Mouse (Mus musculus) subcutaneous adipose tissue, adult 2 months (tissue): ENCODE data around the gene Hbq1a. TPM values are rescaled to one million over a fixed set of nuclear protein-coding genes. Genes with fewer than 3 reads are reported as not detected.

Experiments used
- polyA plus RNA-seq: library from polyadenylated mRNA; depleted of rRNA; stranded (reverse); fragments of >200 nt; gene quantifications from 2 replicates; pipeline ENCODE4 v1.2.3, GENCODE M21; 2012; ENCODE audit warnings: low replicate concordance; rRNA removed

Hbq1a gene
- not detected in 2 replicates for polyA plus RNA-seq

GRCm38 (mm10) chr11:32299865-32300264, at the start of gene Hbq1a:
Gene Hbq1a, plus strand, starts transcription at chr11:32300069.

DNA sequence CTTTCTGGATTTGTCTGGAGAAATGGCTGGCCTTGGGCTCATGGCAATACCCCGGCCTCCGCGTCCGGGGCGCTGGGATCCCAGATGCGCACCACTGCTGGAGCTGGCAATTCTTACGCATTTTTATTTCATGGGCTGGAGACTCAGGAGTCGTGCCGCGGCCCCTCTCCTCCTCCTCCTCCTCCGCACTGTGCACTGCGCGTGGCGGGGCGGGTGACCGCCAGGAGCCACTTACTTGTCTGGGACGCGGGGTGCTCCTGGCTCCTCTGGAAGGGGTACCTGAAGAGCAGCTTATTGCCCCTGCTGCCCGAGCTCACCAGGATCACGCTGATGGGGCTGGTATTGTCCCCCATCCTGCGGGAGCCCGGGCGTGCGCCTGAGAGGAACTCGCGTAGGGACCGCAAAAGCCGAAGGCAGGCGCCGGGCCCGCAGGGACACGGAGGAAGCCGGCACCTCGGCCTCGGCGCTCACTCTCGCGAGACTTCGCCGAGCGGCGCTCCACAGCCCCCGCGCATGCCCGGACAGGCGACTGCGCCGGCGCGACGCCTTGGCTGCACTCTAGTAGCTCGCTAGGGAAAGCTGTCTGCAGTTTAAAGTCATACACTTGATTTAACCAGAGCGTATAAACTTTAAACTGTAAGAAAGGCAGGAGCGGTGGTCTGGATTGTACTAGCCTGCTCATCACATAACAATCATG, 32.5 kb upstream of the Hbq1a start, which contains the start of gene Nprl3:
Nprl3 (minus strand) TSS at position 520 of the 697 bp plus-strand sequence.

DNA sequence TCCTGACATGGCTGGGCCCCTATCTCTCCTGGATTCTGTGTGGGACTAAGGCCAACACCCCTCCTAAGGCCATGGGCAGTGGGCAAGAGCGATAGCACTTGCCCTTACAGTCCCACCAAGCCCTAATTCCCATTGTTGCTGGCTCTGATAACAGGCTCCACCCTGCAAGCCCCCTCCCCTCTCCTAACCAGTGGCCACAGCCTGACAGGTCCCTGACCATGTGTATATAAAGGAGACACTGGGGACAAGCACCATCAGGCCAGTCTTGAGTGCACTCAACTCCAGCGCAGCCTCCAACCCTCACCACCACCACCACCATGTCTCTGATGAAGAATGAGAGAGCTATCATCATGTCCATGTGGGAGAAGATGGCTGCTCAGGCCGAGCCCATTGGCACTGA, 23.5 kb upstream of the Hbq1a start, which contains the start of gene Hba-x:
Hba-x (plus strand) TSS at position 54 of the 400 bp plus-strand sequence.

GRCm38 (mm10) chr11:32283091-32283777, 16.6 kb upstream of the Hbq1a start, which contains the start of gene Hba-a1:
Gene Hba-a1, plus strand, starts transcription at chr11:32283511.

GRCm38 (mm10) chr11:32286695-32287492, 13.0 kb upstream of the Hbq1a start, which contains the start of gene Hbq1b:
Gene Hbq1b, plus strand, starts transcription at chr11:32286965.

DNA sequence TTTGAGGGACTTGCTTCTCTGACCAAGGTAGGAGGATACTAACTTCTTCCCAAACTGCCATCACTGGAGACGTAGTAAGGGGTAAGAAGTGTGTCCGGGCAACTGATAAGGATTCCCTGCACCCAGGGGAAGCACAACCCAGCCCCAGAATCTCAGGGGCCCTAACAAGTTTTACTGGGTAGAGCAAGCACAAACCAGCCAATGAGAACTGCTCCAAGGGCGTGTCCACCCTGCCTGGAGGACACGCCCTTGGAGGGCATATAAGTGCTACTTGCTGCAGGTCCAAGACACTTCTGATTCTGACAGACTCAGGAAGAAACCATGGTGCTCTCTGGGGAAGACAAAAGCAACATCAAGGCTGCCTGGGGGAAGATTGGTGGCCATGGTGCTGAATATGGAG, 3.7 kb upstream of the Hbq1a start, which contains the start of gene Hba-a2:
Hba-a2 (plus strand) TSS at position 287 of the 400 bp plus-strand sequence.

GRCm38 (mm10) chr11:32347607-32348432, 48.0 kb downstream of the Hbq1a start, which contains the start of gene Sh3pxd2b:
Gene Sh3pxd2b, plus strand, starts transcription at chr11:32347820.

Other genes starting within 250 kb of the Hbq1a start
- 0.24 and 0.28 TPM in 2 replicates for gene Il9r, start 99.8 kb upstream of the Hbq1a start, polyA plus RNA-seq
- 20.6 and 25.6 TPM in 2 replicates for gene Snrnp25, start 94.7 kb upstream of the Hbq1a start, polyA plus RNA-seq
- 143 and 170 TPM in 2 replicates for gene Rhbdf1, start 77.8 kb upstream of the Hbq1a start, polyA plus RNA-seq
- gene Mpg, start 73.6 kb upstream of the Hbq1a start, polyA plus RNA-seq = 12.4 and 18.9 TPM in 2 replicates
- 119 and 138 TPM in 2 replicates for gene Nprl3, start 32.4 kb upstream of the Hbq1a start, polyA plus RNA-seq
- gene Hba-x, start 23.7 kb upstream of the Hbq1a start, polyA plus RNA-seq = not detected in 2 replicates
- gene Hba-a1, start 16.6 kb upstream of the Hbq1a start, polyA plus RNA-seq = 580 and 945 TPM in 2 replicates
- 0.36 and 1.1 TPM in 2 replicates for gene Hbq1b, start 13.1 kb upstream of the Hbq1a start, polyA plus RNA-seq
- 1,538 and 2,454 TPM in 2 replicates for gene Hba-a2, start 3.6 kb upstream of the Hbq1a start, polyA plus RNA-seq
- 23.2 and 58.2 TPM in 2 replicates for gene Sh3pxd2b, start 47.8 kb downstream of the Hbq1a start, polyA plus RNA-seq
- 11.8 and 25.6 TPM in 2 replicates for gene Ubtd2, start 155.3 kb downstream of the Hbq1a start, polyA plus RNA-seq
- gene Efcab9, start 232.0 kb downstream of the Hbq1a start, polyA plus RNA-seq = 0.18 and 0.49 TPM in 2 replicates
- gene Stk10, start 233.2 kb downstream of the Hbq1a start, polyA plus RNA-seq = 16.9 and 19.5 TPM in 2 replicates